Mouse (Mus musculus) forebrain, embryonic 15.5 days (tissue): ENCODE measurements around the gene Fam163b. TPM values are rescaled to one million over a fixed set of nuclear protein-coding genes. Genes with fewer than 3 reads are reported as not detected.

Experiments used
- ATAC-seq: fragments of 200-750 bp; cut with Nextera tagmentation; replicated peaks from 2 replicates; pipeline ENCODE4 v1.8.0; 2017; ENCODE audit warnings: mild to moderate bottlenecking, moderate TSS enrichment, moderate library complexity
- H3K27ac ChIP-seq: fragments of 300-500 bp; sonication (generic); replicated peaks from 2 replicates; pipeline ENCODE4 v1.5.1; 2015; ENCODE audit warnings: mild to moderate bottlenecking, inconsistent platforms
- H3K27me3 ChIP-seq: fragments of 300-500 bp; sonication (generic); 2 replicates; pipeline ENCODE4 v1.6.1; 2015; ENCODE audit warnings: inconsistent platforms
- H3K36me3 ChIP-seq: fragments of 300-500 bp; sonication (generic); 2 replicates; pipeline ENCODE4 v1.6.1; 2015; ENCODE audit warnings: mild to moderate bottlenecking, inconsistent platforms
- H3K4me1 ChIP-seq: fragments of 300-500 bp; sonication (generic); 2 replicates; pipeline ENCODE4 v1.6.1; 2015; ENCODE audit warnings: inconsistent platforms
- H3K4me2 ChIP-seq: fragments of 300-500 bp; sonication (generic); replicated peaks from 2 replicates; pipeline ENCODE4 v1.6.1; 2015; ENCODE audit warnings: mild to moderate bottlenecking, inconsistent platforms
- H3K4me3 ChIP-seq: fragments of 300-500 bp; sonication (generic); 2 replicates; pipeline ENCODE4 v1.5.1; 2015; ENCODE audit warnings: mild to moderate bottlenecking, inconsistent platforms
- H3K9ac ChIP-seq: fragments of 300-500 bp; sonication (generic); replicated peaks from 2 replicates; pipeline ENCODE4 v1.6.1; 2015; ENCODE audit warnings: mild to moderate bottlenecking, inconsistent platforms
- H3K9me3 ChIP-seq: fragments of 300-500 bp; sonication (generic); 2 replicates; pipeline ENCODE4 v1.6.1; 2016; ENCODE audit warnings: inconsistent platforms
- WGBS: fragments of 180-500 bp; shearing (Covaris S2); methylation state at CpG from one replicate; pipeline ENCODE4 v1.1.7; 2015; ENCODE audit warnings: mixed read lengths; 5-methylcytosine and 5-hydroxymethylcytosine counted together
- polyA plus RNA-seq: library from polyadenylated mRNA; unstranded; fragments of >200 nt; fragmentation: Nextera tagmentation; extraction: Ambion mirVana; gene quantifications from 2 replicates; pipeline ENCODE4 v1.2.1, GENCODE M21; 2015

Gene Fam163b
- polyA plus RNA-seq, 1 experiment from 2014 or later, result 3.5 TPM

- peaks cover 24% of the 10 kb centered on the region for H3K4me1 ChIP-seq
- H3K4me2 ChIP-seq, result peak overlapping the region; percentile 20; the same call in 1 of the 2 replicates
- H3K36me3 ChIP-seq, result no peaks in the 10 kb centered on the region
- H3K27ac ChIP-seq, result peak overlapping the region; percentile 36
- no peaks in the 10 kb centered on the region for H3K9me3 ChIP-seq
- ATAC-seq, result peak; percentile 47
- 59% methylated on average over 2 of the region's 2 CpGs for WGBS
- H3K27me3 ChIP-seq, result no peaks in the 10 kb centered on the region
- no peak overlapping the region for H3K4me3 ChIP-seq
- H3K9ac ChIP-seq, result no peak overlapping the region; the same call in 1 of the 2 replicates
Measured at GRCm38 (mm10) chr2:27079649-27080048, 62.6 kb downstream of the Fam163b start.

GRCm38 (mm10) chr2:27079152-27079584 lies 63.1 kb downstream of the Fam163b start, which contains the start of gene Adamtsl2:
Gene Adamtsl2 (plus strand): TSS chr2:27079379.
- Histone ChIP-seq H3K4me3 (no peak within 1 kb of the TSS), H3K4me2 (peak within 1 kb of the TSS; percentile 20; the same call in 1 of the 2 replicates)

GRCm38 (mm10) chr2:27078312-27078711 lies 64.0 kb downstream of the Fam163b start:
- Histone ChIP-seq H3K27me3 (no peaks in the 10 kb centered on the region), H3K27ac (no peak overlapping the region; the same call in 1 of the 2 replicates), H3K4me1 (peaks cover 24% of the 10 kb centered on the region), H3K4me2 (no peak overlapping the region), H3K9ac (no peak overlapping the region), H3K36me3 (no peaks in the 10 kb centered on the region), H3K4me3 (no peak overlapping the region), H3K9me3 (no peaks in the 10 kb centered on the region)
- 28% methylated on average over 2 of the region's 2 CpGs for WGBS
- ATAC-seq, result no peak

More at GRCm38 (mm10) chr2:27079152-27079584, 63.1 kb downstream of the Fam163b start, which contains the start of gene Adamtsl2:
- H3K27me3 ChIP-seq, result no peaks in the 10 kb centered on the region
- peaks cover 24% of the 10 kb centered on the region for H3K4me1 ChIP-seq
- H3K36me3 ChIP-seq, result no peaks in the 10 kb centered on the region
- WGBS, result under 1% methylated on average over 10 of the region's 10 CpGs
- peak within 1 kb of the TSS; percentile 36 for H3K27ac ChIP-seq
- no peak within 1 kb of the TSS; the same call in 1 of the 2 replicates for H3K9ac ChIP-seq
- peak; percentile 64 for ATAC-seq
- H3K9me3 ChIP-seq, result no peaks in the 10 kb centered on the region

- no peaks in the 10 kb centered on the region for H3K27me3 ChIP-seq
- no peak overlapping the region for H3K4me3 ChIP-seq
- H3K4me2 ChIP-seq, result no peak overlapping the region
- WGBS, result 57% methylated on average over 10 of the region's 10 CpGs
- no peaks in the 10 kb centered on the region for H3K36me3 ChIP-seq
- ATAC-seq, result no peak
- no peak overlapping the region for H3K27ac ChIP-seq
- no peak overlapping the region for H3K9ac ChIP-seq
- peaks cover 24% of the 10 kb centered on the region for H3K4me1 ChIP-seq
- no peaks in the 10 kb centered on the region for H3K9me3 ChIP-seq
Measured at GRCm38 (mm10) chr2:27077655-27078244, 64.5 kb downstream of the Fam163b start.

- WGBS, result 74% methylated on average over 3 of the region's 3 CpGs
Measured at GRCm38 (mm10) chr2:27075485-27075884, 66.8 kb downstream of the Fam163b start.

GRCm38 (mm10) chr2:27074804-27075203 lies 67.5 kb downstream of the Fam163b start:
- peaks cover 30% of the 10 kb centered on the region for H3K4me1 ChIP-seq
- no peak overlapping the region for H3K27ac ChIP-seq
- 84% methylated on average over 4 of the region's 4 CpGs for WGBS
- ATAC-seq, result no peak
- H3K36me3 ChIP-seq, result no peaks in the 10 kb centered on the region
- H3K9me3 ChIP-seq, result no peaks in the 10 kb centered on the region
- H3K27me3 ChIP-seq, result no peaks in the 10 kb centered on the region
- no peak overlapping the region for H3K4me2 ChIP-seq
- H3K9ac ChIP-seq, result no peak overlapping the region
- H3K4me3 ChIP-seq, result no peak overlapping the region

More at GRCm38 (mm10) chr2:27075485-27075884, 66.8 kb downstream of the Fam163b start:
- Histone ChIP-seq H3K27ac (no peak overlapping the region), H3K27me3 (no peaks in the 10 kb centered on the region), H3K4me2 (no peak overlapping the region), H3K9ac (no peak overlapping the region), H3K36me3 (no peaks in the 10 kb centered on the region), H3K4me1 (peaks cover 34% of the 10 kb centered on the region), H3K9me3 (no peaks in the 10 kb centered on the region), H3K4me3 (no peak overlapping the region)
- ATAC-seq, result no peak

GRCm38 (mm10) chr2:27073407-27073806 lies 68.9 kb downstream of the Fam163b start:
- ATAC-seq, result no peak
- 85% methylated on average over 4 of the region's 4 CpGs for WGBS
- Histone ChIP-seq H3K4me1 (peaks cover 16% of the 10 kb centered on the region; the same call in 1 of the 2 replicates), H3K4me3 (no peak overlapping the region), H3K27me3 (no peaks in the 10 kb centered on the region), H3K36me3 (no peaks in the 10 kb centered on the region), H3K4me2 (no peak overlapping the region), H3K27ac (no peak overlapping the region), H3K9me3 (no peaks in the 10 kb centered on the region), H3K9ac (no peak overlapping the region)

GRCm38 (mm10) chr2:27071978-27072377 lies 70.3 kb downstream of the Fam163b start, which contains the start of gene Mymk:
Gene Mymk (minus strand): TSS chr2:27072179.
- no peak for ATAC-seq
- no peak within 1 kb of the TSS for H3K4me3 ChIP-seq
- no peak within 1 kb of the TSS for H3K27ac ChIP-seq
- WGBS, result 80% methylated on average over 2 of the region's 2 CpGs
- H3K27me3 ChIP-seq, result no peaks in the 10 kb centered on the region
- peaks cover 13% of the 10 kb centered on the region; the same call in 1 of the 2 replicates for H3K4me1 ChIP-seq
- H3K36me3 ChIP-seq, result no peaks in the 10 kb centered on the region
- no peaks in the 10 kb centered on the region for H3K9me3 ChIP-seq
- H3K4me2 ChIP-seq, result no peak within 1 kb of the TSS
- no peak within 1 kb of the TSS for H3K9ac ChIP-seq

GRCm38 (mm10) chr2:27071137-27071536 lies 71.2 kb downstream of the Fam163b start:
- Histone ChIP-seq H3K4me2 (no peak overlapping the region), H3K9me3 (no peaks in the 10 kb centered on the region), H3K4me1 (peaks cover 13% of the 10 kb centered on the region; the same call in 1 of the 2 replicates), H3K27me3 (no peaks in the 10 kb centered on the region), H3K9ac (no peak overlapping the region), H3K4me3 (no peak overlapping the region), H3K36me3 (no peaks in the 10 kb centered on the region), H3K27ac (no peak overlapping the region)
- peak; percentile 57 for ATAC-seq
- WGBS, result 6% methylated on average over 4 of the region's 4 CpGs

GRCm38 (mm10) chr2:27070247-27070813 lies 72.0 kb downstream of the Fam163b start:
- Histone ChIP-seq H3K9ac (no peak overlapping the region), H3K4me1 (peaks cover 13% of the 10 kb centered on the region; the same call in 1 of the 2 replicates), H3K4me3 (no peak overlapping the region), H3K9me3 (no peaks in the 10 kb centered on the region), H3K36me3 (no peaks in the 10 kb centered on the region), H3K27ac (no peak overlapping the region), H3K4me2 (no peak overlapping the region), H3K27me3 (no peaks in the 10 kb centered on the region)
- no peak for ATAC-seq
- WGBS, result 80% methylated on average over 2 of the region's 2 CpGs

GRCm38 (mm10) chr2:27069646-27070045 lies 72.6 kb downstream of the Fam163b start:
- no peak overlapping the region for H3K27ac ChIP-seq
- no peaks in the 10 kb centered on the region for H3K36me3 ChIP-seq
- no peak for ATAC-seq
- no peaks in the 10 kb centered on the region for H3K27me3 ChIP-seq
- H3K4me3 ChIP-seq, result no peak overlapping the region
- H3K9ac ChIP-seq, result no peak overlapping the region
- H3K4me1 ChIP-seq, result peaks cover 13% of the 10 kb centered on the region; the same call in 1 of the 2 replicates
- 60% methylated on average over 3 of the region's 3 CpGs for WGBS
- no peaks in the 10 kb centered on the region for H3K9me3 ChIP-seq
- H3K4me2 ChIP-seq, result no peak overlapping the region

- H3K4me1 ChIP-seq, result peaks cover 13% of the 10 kb centered on the region; the same call in 1 of the 2 replicates
Measured at GRCm38 (mm10) chr2:27067996-27068395, 74.3 kb downstream of the Fam163b start.

More at GRCm38 (mm10) chr2:27067996-27068395, 74.3 kb downstream of the Fam163b start:
- Histone ChIP-seq H3K9me3 (no peaks in the 10 kb centered on the region), H3K36me3 (no peaks in the 10 kb centered on the region), H3K9ac (no peak overlapping the region), H3K27me3 (no peaks in the 10 kb centered on the region), H3K4me3 (no peak overlapping the region), H3K27ac (no peak overlapping the region), H3K4me2 (no peak overlapping the region)
- no peak for ATAC-seq
- 53% methylated on average over 2 of the region's 2 CpGs for WGBS
